Mouse (Mus musculus): ENCODE results near the gene Snrpf. TPM values are rescaled to one million over a fixed set of nuclear protein-coding genes. Genes with fewer than 3 reads are reported as not detected.

Gene Snrpf
- 52.1 and 65.9 TPM in 2 replicates for polyA plus RNA-seq (2015; fragmentation: Nextera tagmentation; extraction: Ambion mirVana)

GRCm38 (mm10) chr10:93589281-93589848, at the start of gene Snrpf:
Gene Snrpf, minus strand, starts transcription at chr10:93589706.

DNA sequence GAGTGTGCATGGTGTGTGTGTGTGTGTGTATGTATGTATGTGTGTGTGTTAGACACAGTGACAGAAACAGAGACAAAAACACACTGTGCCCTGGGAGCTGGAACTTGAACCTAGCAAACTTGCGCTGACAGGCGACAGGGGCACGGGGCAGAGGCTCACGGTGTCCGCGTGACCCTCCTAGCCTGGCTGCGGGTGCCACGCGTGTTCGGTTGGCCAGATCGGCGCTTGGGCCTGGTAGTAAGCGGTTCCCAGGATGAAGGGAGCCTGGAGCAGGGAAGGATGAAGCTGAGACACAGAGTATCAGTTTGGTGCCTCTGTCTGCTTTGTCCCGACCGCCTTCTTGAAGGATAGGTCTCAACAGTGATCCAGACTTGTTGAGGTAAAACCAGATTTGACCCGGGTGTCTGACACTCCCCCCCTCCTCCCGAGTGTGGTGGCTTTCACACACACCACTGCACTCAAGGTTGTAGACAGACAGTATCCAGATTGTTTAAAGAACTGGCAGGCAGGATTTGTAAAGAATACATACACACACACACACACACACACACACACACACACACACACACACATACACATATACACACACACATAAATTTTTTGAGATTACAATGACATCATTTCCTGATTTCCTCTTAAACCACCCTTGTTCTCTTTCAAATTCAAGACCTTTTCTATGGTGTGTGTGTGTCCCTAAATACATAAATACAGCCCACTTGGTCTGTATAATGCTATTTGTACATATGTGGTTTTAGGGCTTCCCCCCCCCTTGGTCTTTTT, 48.9 kb downstream of the Snrpf start, which contains the start of gene Ccdc38:
Ccdc38 (plus strand) TSS at position 202 of the 780 bp plus-strand sequence.

DNA sequence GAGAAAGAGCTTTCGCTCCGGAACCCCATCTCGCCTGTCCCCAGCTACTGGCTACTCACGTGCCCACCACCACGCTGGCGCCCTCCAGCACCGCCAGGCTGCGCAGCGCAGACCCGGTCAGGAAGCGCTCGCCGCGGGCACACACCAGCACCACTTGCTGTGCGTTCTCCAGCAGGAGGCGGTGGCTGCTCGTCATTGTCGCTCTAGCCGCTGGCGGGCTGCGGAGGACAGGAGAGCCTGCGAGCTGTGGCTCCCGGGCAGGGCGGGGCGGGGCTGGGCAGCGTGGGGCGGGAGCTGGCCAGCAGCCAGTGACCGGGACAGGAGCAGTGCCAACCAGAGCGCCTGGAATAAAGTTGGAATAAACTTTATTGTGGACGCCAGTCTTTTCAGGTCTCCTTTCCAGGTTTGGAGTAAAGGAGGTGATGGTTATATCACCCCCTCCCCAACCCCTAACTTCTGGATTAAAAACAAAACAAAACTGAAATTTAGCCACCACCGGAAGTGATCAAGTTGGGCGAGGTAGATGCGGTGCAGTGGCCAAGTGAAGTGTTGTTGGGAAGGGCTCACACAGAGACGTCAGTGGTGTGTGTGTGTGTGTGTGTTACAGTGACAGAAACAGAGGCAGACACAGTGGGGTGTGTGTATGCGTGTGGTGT, 49.6 kb downstream of the Snrpf start, which contains the start of gene Amdhd1:
Amdhd1 (minus strand) TSS at position 259 of the 656 bp plus-strand sequence.

Other genes starting within 250 kb of the Snrpf start
- gene Lta4h, start 136.3 kb downstream of the Snrpf start, polyA plus RNA-seq (2015; fragmentation: Nextera tagmentation; extraction: Ambion mirVana): 72.6 and 75.9 TPM in 2 replicates
- gene Hal, start 100.9 kb downstream of the Snrpf start, polyA plus RNA-seq (2015; fragmentation: Nextera tagmentation; extraction: Ambion mirVana): 0.86 and 2.0 TPM in 2 replicates
- 1.7 and 2.2 TPM in 2 replicates for gene Amdhd1, start 49.7 kb downstream of the Snrpf start, polyA plus RNA-seq (2015; fragmentation: Nextera tagmentation; extraction: Ambion mirVana)
- gene Ccdc38, start 49.1 kb downstream of the Snrpf start, polyA plus RNA-seq (2015; fragmentation: Nextera tagmentation; extraction: Ambion mirVana): 0.16 and 0.18 TPM in 2 replicates
- 0.43 and 0.82 TPM in 2 replicates for gene Ntn4, start 51.0 kb upstream of the Snrpf start, polyA plus RNA-seq (2015; fragmentation: Nextera tagmentation; extraction: Ambion mirVana)
- 0.15 and 0.16 TPM in 2 replicates for gene Usp44, start 241.8 kb upstream of the Snrpf start, polyA plus RNA-seq (2015; fragmentation: Nextera tagmentation; extraction: Ambion mirVana)